ENCODE assay signal across 12 mouse cellular contexts in the genomic region with DNA sequence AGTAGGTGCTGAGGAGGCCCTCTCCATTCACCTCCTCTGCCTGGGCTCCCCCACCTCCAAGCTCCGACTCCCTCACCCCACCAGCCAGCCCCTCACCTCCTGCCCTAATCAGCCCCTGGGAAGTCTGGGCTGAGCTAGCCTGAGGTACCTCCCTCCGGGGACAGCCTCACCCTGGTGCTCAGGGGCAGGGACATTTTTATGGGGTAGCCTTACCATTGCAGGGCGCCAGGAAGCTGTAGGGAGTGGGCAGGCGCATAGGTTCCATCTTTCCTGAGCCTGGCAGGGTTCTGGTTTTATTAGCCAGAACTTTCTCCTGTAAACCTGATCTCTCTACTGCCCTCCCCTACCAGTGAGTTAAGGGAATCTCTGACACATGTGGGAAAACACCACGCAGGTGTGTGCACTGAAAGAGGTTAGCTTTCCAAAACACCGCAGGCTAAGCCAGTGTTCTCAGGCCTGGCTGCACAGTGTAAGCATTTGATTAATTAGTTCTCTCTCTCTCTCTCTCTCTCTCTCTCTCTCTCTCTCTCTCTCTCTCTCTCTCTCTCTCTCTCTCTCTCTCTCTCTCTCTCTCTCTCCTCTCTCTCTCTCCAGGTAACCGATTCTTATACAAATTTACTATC.
"Had no signal": no experiment of that assay in that cellular context is flagged by ENCODE, and none has a peak within 500 bp of the region (broad histone marks: within the 10 kb centered on the region; RNA-seq: fewer than 3 reads in every experiment).

No protein-coding gene starts in this region.

- H3K4me3 ChIP-seq: left cerebral cortex, adult 2 months; limb, embryonic 15.5 days; liver, embryonic 12.5 days; megakaryocyte, embryonic 14.5 days; midbrain, embryonic 12.5 days had no signal

- H3K4me2 ChIP-seq: limb, embryonic 15.5 days; liver, embryonic 12.5 days; lung, embryonic 14.5 days; midbrain, embryonic 12.5 days had no signal

- ATAC-seq: intestine, embryonic 16.5 days; liver, embryonic 12.5 days; midbrain, embryonic 16.5 days had no signal

- H3K9me3 ChIP-seq: limb, embryonic 15.5 days; liver, embryonic 12.5 days; megakaryocyte, embryonic 14.5 days; midbrain, embryonic 12.5 days had no signal

- H3K27me3 ChIP-seq: limb, embryonic 15.5 days; midbrain, embryonic 12.5 days had no signal

- H3K36me3 ChIP-seq: limb, embryonic 15.5 days; liver, embryonic 12.5 days; midbrain, embryonic 12.5 days had no signal

- H3K27ac ChIP-seq: left cerebral cortex, adult 2 months; limb, embryonic 15.5 days; liver, embryonic 12.5 days; midbrain, embryonic 12.5 days had no signal

- DNase-seq: lung, embryonic 14.5 days; lung, postnatal 10 days; lung, postnatal 4 days; right cerebral cortex, postnatal 14 days; thymus, postnatal 36 days had no signal

- H3K9ac ChIP-seq: limb, embryonic 15.5 days; liver, embryonic 12.5 days; lung, embryonic 14.5 days; midbrain, embryonic 12.5 days had no signal
